Mouse (Mus musculus): ENCODE measurements at regions not wholly inside any gene's neighbourhood (a gene's known extent, or its start where the extent isn't known, plus 50 kb on each side); places are given as distances from the start of the nearest gene placed in this dataset.

- TF ChIP-seq POLR2A (IDR thresholded peaks at IDR 0.05; ENCODE audit: borderline replicate concordance, extremely low read depth, insufficient read depth, insufficient read length, poor library complexity, severe bottlenecking), result no peak
- TF ChIP-seq CTCF (IDR thresholded peaks at IDR 0.05; ENCODE audit: borderline replicate concordance, extremely low read depth, insufficient read depth, insufficient read length), result no peak
These were observed 644.6 kb downstream of the Tmem182 start for GRCm38 (mm10) chr1:41449972-41450371.
